Mouse (Mus musculus) ES-Bruce4 (cell line): ENCODE measurements around the gene Herpud1. TPM values are rescaled to one million over a fixed set of nuclear protein-coding genes. Genes with fewer than 3 reads are reported as not detected.

Experiments
- H3K27ac ChIP-seq: 2 replicates; pipeline ENCODE4 v1.5.1; 2012; ENCODE audit warnings: low read length, inconsistent platforms; ENCODE audit not compliant: insufficient read depth
- H3K27me3 ChIP-seq: 2 replicates; pipeline ENCODE4 v1.6.1; 2012; ENCODE audit warnings: mild to moderate bottlenecking, low read length, inconsistent platforms; ENCODE audit not compliant: control insufficient read depth, poor library complexity, insufficient read depth, severe bottlenecking
- H3K36me3 ChIP-seq: 2 replicates; pipeline ENCODE4 v1.6.1; 2012; ENCODE audit warnings: inconsistent platforms, mild to moderate bottlenecking, low read length, moderate library complexity; ENCODE audit not compliant: control insufficient read depth, poor library complexity, insufficient read depth, severe bottlenecking
- H3K4me1 ChIP-seq: one replicate; pipeline ENCODE4 v1.8.1; 2011; ENCODE audit warnings: low read length; ENCODE audit not compliant: control insufficient read depth, insufficient read depth
- H3K4me3 ChIP-seq: 2 replicates; pipeline ENCODE4 v1.5.1; 2011; ENCODE audit warnings: low read depth, mild to moderate bottlenecking, low read length
- H3K9ac ChIP-seq: 2 replicates; pipeline ENCODE4 v1.6.1; 2012; ENCODE audit warnings: low read depth, mild to moderate bottlenecking, inconsistent platforms; ENCODE audit not compliant: poor library complexity, severe bottlenecking
- H3K9me3 ChIP-seq: replicated peaks from 2 replicates; pipeline ENCODE4 v1.6.1; 2012; ENCODE audit warnings: mild to moderate bottlenecking, low read length, inconsistent platforms; ENCODE audit not compliant: control insufficient read depth, poor library complexity, insufficient read depth, severe bottlenecking
- CTCF ChIP-seq: IDR thresholded peaks from one replicate; pipeline ENCODE4 v1.8.1; 2011; ENCODE audit warnings: low read depth, low read length
- EP300 ChIP-seq: IDR thresholded peaks from 2 replicates; pipeline ENCODE4 v1.6.1; 2011; ENCODE audit warnings: low read depth, low read length; ENCODE audit not compliant: insufficient read depth
- POLR2A ChIP-seq: IDR thresholded peaks from one replicate; pipeline ENCODE4 v1.8.1; 2011; ENCODE audit warnings: low read length; ENCODE audit not compliant: insufficient read depth
- polyA plus RNA-seq: library from polyadenylated mRNA; stranded (reverse); fragments of >200 nt; gene quantifications from 2 replicates; pipeline ENCODE4 v1.2.4, GENCODE M21; 2011; ENCODE audit warnings: low read depth; ENCODE audit not compliant: missing spikeins, insufficient read depth, insufficient read length

Herpud1 gene
- polyA plus RNA-seq, 1 experiment: 9.4 TPM

- no peak overlapping the region for H3K9ac ChIP-seq
- no peak overlapping the region for H3K27ac ChIP-seq
- H3K4me3 ChIP-seq: no peak overlapping the region
- no peak for TF ChIP-seq EP300
- TF ChIP-seq POLR2A: no peak
- no peak for TF ChIP-seq CTCF
- no peaks in the 10 kb centered on the region for H3K9me3 ChIP-seq
- H3K4me1 ChIP-seq: no peaks in the 10 kb centered on the region
- no peaks in the 10 kb centered on the region for H3K36me3 ChIP-seq
- H3K27me3 ChIP-seq: no peaks in the 10 kb centered on the region
Measured at GRCm38 (mm10) chr8:94365410-94365981, 20.7 kb upstream of the Herpud1 start.

GRCm38 (mm10) chr8:94370839-94371238, 15.4 kb upstream of the Herpud1 start:
- Histone ChIP-seq H3K9me3 (no peaks in the 10 kb centered on the region), H3K27me3 (no peaks in the 10 kb centered on the region), H3K36me3 (no peaks in the 10 kb centered on the region), H3K4me3 (no peak overlapping the region), H3K27ac (no peak overlapping the region), H3K9ac (no peak overlapping the region), H3K4me1 (no peaks in the 10 kb centered on the region)
- TF ChIP-seq CTCF (no peak), POLR2A (no peak), EP300 (no peak)

DNA sequence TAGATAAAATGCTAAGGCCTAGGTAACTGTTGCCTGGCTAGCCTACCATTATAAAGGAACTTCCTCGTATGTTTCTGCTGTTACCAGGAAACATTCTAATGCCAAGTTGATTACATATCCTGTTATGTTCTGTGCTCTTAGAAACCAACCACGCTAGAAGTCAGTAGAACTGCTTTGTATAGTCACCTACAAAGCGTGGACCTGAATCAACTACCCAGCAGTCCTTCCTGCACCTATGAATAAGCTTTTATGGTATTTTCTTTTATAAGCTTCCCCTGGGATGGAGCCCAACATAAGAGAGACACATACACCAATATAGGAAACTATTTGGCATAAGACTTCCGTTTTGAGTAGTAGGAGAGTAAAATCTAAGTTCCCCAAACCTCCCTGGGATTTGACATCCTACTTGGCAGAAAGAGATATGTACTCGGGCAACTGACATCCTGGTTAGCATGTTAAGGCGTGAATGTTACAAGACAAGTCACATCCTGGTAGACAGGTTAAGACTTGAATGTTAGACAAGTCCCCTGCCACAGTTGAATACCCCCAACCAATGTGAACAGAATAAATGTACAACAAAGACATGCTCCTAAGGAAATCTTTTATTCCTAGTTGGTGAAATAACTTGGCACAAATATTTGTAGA, 13.2 kb upstream of the Herpud1 start:
- H3K4me1 ChIP-seq: no peaks in the 10 kb centered on the region
- H3K9ac ChIP-seq: no peak overlapping the region
- H3K4me3 ChIP-seq: no peak overlapping the region
- no peaks in the 10 kb centered on the region for H3K36me3 ChIP-seq
- TF ChIP-seq CTCF (no peak), POLR2A (no peak), EP300 (no peak)
- H3K27ac ChIP-seq: no peak overlapping the region
- no peaks in the 10 kb centered on the region for H3K9me3 ChIP-seq
- no peaks in the 10 kb centered on the region for H3K27me3 ChIP-seq

- no peaks in the 10 kb centered on the region for H3K36me3 ChIP-seq
- no peaks in the 10 kb centered on the region for H3K27me3 ChIP-seq
- H3K27ac ChIP-seq: no peak overlapping the region
- H3K4me1 ChIP-seq: no peaks in the 10 kb centered on the region
- no peak overlapping the region for H3K9ac ChIP-seq
- H3K4me3 ChIP-seq: no peak overlapping the region
- no peak for TF ChIP-seq EP300
- TF ChIP-seq CTCF: no peak
- no peak for TF ChIP-seq POLR2A
- H3K9me3 ChIP-seq: no peaks in the 10 kb centered on the region
Measured at GRCm38 (mm10) chr8:94375551-94375991, 10.7 kb upstream of the Herpud1 start.

DNA sequence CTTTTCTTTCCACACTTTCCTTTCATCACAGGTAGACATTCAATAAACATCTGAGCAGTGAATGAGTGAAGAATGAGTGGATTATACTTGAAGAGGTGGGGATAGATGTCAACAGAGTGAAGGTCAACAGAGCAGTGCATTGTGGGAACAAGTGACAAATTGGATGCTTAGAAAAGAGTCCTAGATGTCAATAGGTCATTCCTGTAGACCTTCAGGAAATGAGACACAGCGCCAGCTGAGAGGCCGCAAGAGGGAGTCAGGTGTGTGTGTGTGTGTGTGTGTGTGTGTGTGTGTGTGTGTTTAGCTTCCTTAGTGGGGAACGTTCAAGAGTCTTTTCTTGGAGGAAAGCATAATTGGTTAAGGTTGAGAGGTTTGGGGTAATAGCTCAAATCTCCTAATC, 10.1 kb upstream of the Herpud1 start:
- TF ChIP-seq CTCF (no peak), EP300 (no peak), POLR2A (no peak)
- H3K9ac ChIP-seq: no peak overlapping the region

DNA sequence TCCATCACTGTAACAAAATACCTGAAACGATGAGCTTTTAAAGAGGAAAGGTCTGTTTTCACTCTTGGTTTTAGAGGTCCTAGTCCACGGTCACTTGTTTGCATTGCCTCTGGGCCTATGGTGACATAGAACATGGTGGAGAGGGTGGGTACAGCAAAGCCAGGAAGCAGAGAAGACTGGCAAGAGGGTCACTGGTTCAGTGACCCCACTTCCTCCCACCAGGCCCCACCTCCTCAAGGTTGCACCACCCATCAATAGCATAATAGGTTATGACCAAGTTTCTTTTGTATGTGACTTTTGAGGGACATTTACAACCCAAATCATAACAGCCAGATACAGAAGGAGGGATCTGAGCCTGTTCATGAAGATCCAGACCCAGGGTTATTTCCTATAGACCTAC, 9.7 kb upstream of the Herpud1 start:
- H3K27ac ChIP-seq: no peak overlapping the region
- H3K9me3 ChIP-seq: no peaks in the 10 kb centered on the region
- no peak overlapping the region for H3K4me3 ChIP-seq
- H3K9ac ChIP-seq: no peak overlapping the region
- no peaks in the 10 kb centered on the region for H3K36me3 ChIP-seq
- no peaks in the 10 kb centered on the region for H3K27me3 ChIP-seq
- no peaks in the 10 kb centered on the region for H3K4me1 ChIP-seq
- TF ChIP-seq CTCF: no peak
- TF ChIP-seq POLR2A: no peak
- TF ChIP-seq EP300: no peak

More for the DNA sequence above, 10.1 kb upstream of the Herpud1 start:
- Histone ChIP-seq H3K36me3 (no peaks in the 10 kb centered on the region), H3K4me3 (no peak overlapping the region), H3K4me1 (no peaks in the 10 kb centered on the region), H3K27ac (no peak overlapping the region), H3K9me3 (no peaks in the 10 kb centered on the region), H3K27me3 (no peaks in the 10 kb centered on the region)
